Mouse (Mus musculus): Measurements from ENCODE around the gene Ppp2r5d. TPM values are rescaled to one million over a fixed set of nuclear protein-coding genes. Genes with fewer than 3 reads are reported as not detected.

The Ppp2r5d gene
- polyA plus RNA-seq, 1 experiment from 2014 or later: 111 TPM

GRCm38 (mm10) chr17:46649811-46650210 lies 55.1 kb downstream of the Ppp2r5d start:
- H3K4me1 ChIP-seq: peaks cover 37% of the 10 kb centered on the region
- ATAC-seq (ENCODE audit: insufficient number of reproducible peaks, insufficient read depth, low FRiP score, low TSS enrichment): no peak
- WGBS: 29% methylated on average over 15 of the region's 15 CpGs
- peak overlapping the region; percentile 88 for H3K9ac ChIP-seq
- H3K27me3 ChIP-seq: no peaks in the 10 kb centered on the region
- H3K36me3 ChIP-seq: peaks cover 38% of the 10 kb centered on the region
- H3K4me2 ChIP-seq (replicated peaks): peak overlapping the region; percentile 85
- no peaks in the 10 kb centered on the region for H3K9me3 ChIP-seq
- H3K27ac ChIP-seq: peak overlapping the region; percentile 96
- H3K4me3 ChIP-seq: peak overlapping the region; percentile 78

GRCm38 (mm10) chr17:46648436-46648835 lies 56.5 kb downstream of the Ppp2r5d start:
- no peak for ATAC-seq (ENCODE audit: insufficient number of reproducible peaks, insufficient read depth, low FRiP score, low TSS enrichment)
- Histone ChIP-seq H3K4me2 (replicated peaks) (no peak overlapping the region), H3K27ac (no peak overlapping the region), H3K4me3 (no peak overlapping the region), H3K36me3 (peaks cover 26% of the 10 kb centered on the region), H3K4me1 (peaks cover 45% of the 10 kb centered on the region), H3K27me3 (no peaks in the 10 kb centered on the region), H3K9me3 (no peaks in the 10 kb centered on the region), H3K9ac (no peak overlapping the region)
- 92% methylated on average over 9 of the region's 9 CpGs for whole genome bisulfite sequencing

GRCm38 (mm10) chr17:46647279-46647678 lies 57.6 kb downstream of the Ppp2r5d start:
- Histone ChIP-seq H3K4me2 (replicated peaks) (no peak overlapping the region), H3K4me1 (peaks cover 39% of the 10 kb centered on the region), H3K36me3 (peaks cover 17% of the 10 kb centered on the region), H3K27me3 (no peaks in the 10 kb centered on the region), H3K27ac (no peak overlapping the region), H3K4me3 (no peak overlapping the region), H3K9me3 (no peaks in the 10 kb centered on the region), H3K9ac (no peak overlapping the region)
- WGBS: 87% methylated on average over 7 of the region's 7 CpGs
- no peak for ATAC-seq (ENCODE audit: insufficient number of reproducible peaks, insufficient read depth, low FRiP score, low TSS enrichment)

- under 1% methylated on average over 19 of the region's 19 CpGs for WGBS
- ATAC-seq (ENCODE audit: insufficient number of reproducible peaks, insufficient read depth, low FRiP score, low TSS enrichment): no peak
- Histone ChIP-seq H3K27me3 (no peaks in the 10 kb centered on the region), H3K4me2 (replicated peaks) (peak overlapping the region; percentile 76), H3K27ac (peak overlapping the region; percentile 72), H3K4me1 (peaks cover 29% of the 10 kb centered on the region), H3K9ac (peak overlapping the region; percentile 74), H3K4me3 (peak overlapping the region; percentile 78), H3K36me3 (peaks cover 22% of the 10 kb centered on the region), H3K9me3 (no peaks in the 10 kb centered on the region)
These were observed 58.6 kb downstream of the Ppp2r5d start for GRCm38 (mm10) chr17:46646322-46646662.

- peaks cover 25% of the 10 kb centered on the region for H3K4me1 ChIP-seq
- H3K27me3 ChIP-seq: no peaks in the 10 kb centered on the region
- no peaks in the 10 kb centered on the region for H3K9me3 ChIP-seq
- H3K27ac ChIP-seq: peak within 1 kb of the TSS; percentile 72
- H3K36me3 ChIP-seq: peaks cover 28% of the 10 kb centered on the region
- under 1% methylated on average over 52 of the region's 53 CpGs for WGBS
- ATAC-seq (ENCODE audit: insufficient number of reproducible peaks, insufficient read depth, low FRiP score, low TSS enrichment): peak; percentile 49
- peak within 1 kb of the TSS; percentile 78 for H3K4me3 ChIP-seq
- peak within 1 kb of the TSS; percentile 83 for H3K4me2 ChIP-seq (replicated peaks)
- H3K9ac ChIP-seq: peak within 1 kb of the TSS; percentile 74
These were observed 59.2 kb downstream of the Ppp2r5d start, which contains the start of the genes Klc4 and Mrpl2 for GRCm38 (mm10) chr17:46645561-46646321. TSS of gene Klc4 (minus strand) at chr17:46646022. TSS of gene Mrpl2 (plus strand) at chr17:46646229.

- Histone ChIP-seq H3K9me3 (no peaks in the 10 kb centered on the region), H3K9ac (peak overlapping the region; percentile 67), H3K27me3 (no peaks in the 10 kb centered on the region), H3K4me2 (replicated peaks) (peak overlapping the region; percentile 83), H3K27ac (0 out of 2 replicates have a peak overlapping the region, but pooled peaks have one; percentile 24), H3K36me3 (peaks cover 35% of the 10 kb centered on the region), H3K4me1 (peaks cover 25% of the 10 kb centered on the region), H3K4me3 (peak overlapping the region; percentile 78)
- no peak for ATAC-seq (ENCODE audit: insufficient number of reproducible peaks, insufficient read depth, low FRiP score, low TSS enrichment)
- 13% methylated on average over 11 of the region's 11 CpGs for WGBS
These were observed 59.9 kb downstream of the Ppp2r5d start for GRCm38 (mm10) chr17:46644916-46645475.

- H3K27me3 ChIP-seq: no peaks in the 10 kb centered on the region
- H3K9ac ChIP-seq: peak overlapping the region; percentile 67; the same call in 1 of the 2 replicates
- peaks cover 18% of the 10 kb centered on the region for H3K4me1 ChIP-seq
- H3K27ac ChIP-seq: no peak overlapping the region
- H3K9me3 ChIP-seq: no peaks in the 10 kb centered on the region
- peak overlapping the region; percentile 78; the same call in 1 of the 2 replicates for H3K4me3 ChIP-seq
- 86% methylated on average over 12 of the region's 12 CpGs for WGBS
- no peak for ATAC-seq (ENCODE audit: insufficient number of reproducible peaks, insufficient read depth, low FRiP score, low TSS enrichment)
- H3K4me2 ChIP-seq (replicated peaks): peak overlapping the region; percentile 83
- peaks cover 43% of the 10 kb centered on the region for H3K36me3 ChIP-seq
These were observed 60.6 kb downstream of the Ppp2r5d start for GRCm38 (mm10) chr17:46644152-46644805.

GRCm38 (mm10) chr17:46642060-46642459 lies 62.9 kb downstream of the Ppp2r5d start:
- no peak for ATAC-seq (ENCODE audit: insufficient number of reproducible peaks, insufficient read depth, low FRiP score, low TSS enrichment)
- peaks cover 36% of the 10 kb centered on the region for H3K36me3 ChIP-seq
- 89% methylated on average over 17 of the region's 17 CpGs for WGBS
- H3K4me3 ChIP-seq: no peak overlapping the region
- H3K9me3 ChIP-seq: no peaks in the 10 kb centered on the region
- peaks cover 16% of the 10 kb centered on the region for H3K4me1 ChIP-seq
- no peak overlapping the region for H3K4me2 ChIP-seq (replicated peaks)
- no peak overlapping the region for H3K9ac ChIP-seq
- H3K27me3 ChIP-seq: no peaks in the 10 kb centered on the region
- H3K27ac ChIP-seq: no peak overlapping the region

GRCm38 (mm10) chr17:46639929-46640328 lies 65.0 kb downstream of the Ppp2r5d start:
- Histone ChIP-seq H3K9me3 (no peaks in the 10 kb centered on the region), H3K4me3 (no peak overlapping the region), H3K36me3 (peaks cover 52% of the 10 kb centered on the region), H3K27me3 (no peaks in the 10 kb centered on the region), H3K4me1 (peaks cover 18% of the 10 kb centered on the region), H3K27ac (no peak overlapping the region), H3K9ac (no peak overlapping the region), H3K4me2 (replicated peaks) (no peak overlapping the region)
- 82% methylated on average over 9 of the region's 9 CpGs for WGBS
- no peak for ATAC-seq (ENCODE audit: insufficient number of reproducible peaks, insufficient read depth, low FRiP score, low TSS enrichment)

- Histone ChIP-seq H3K4me2 (replicated peaks) (peak overlapping the region; percentile 25), H3K36me3 (peaks cover 64% of the 10 kb centered on the region), H3K9ac (0 out of 2 replicates have a peak overlapping the region, but pooled peaks have one; percentile 33), H3K27me3 (no peaks in the 10 kb centered on the region), H3K27ac (no peak overlapping the region), H3K9me3 (no peaks in the 10 kb centered on the region), H3K4me3 (no peak overlapping the region), H3K4me1 (0 out of 2 replicates have a peak, but pooled peaks cover 8% of the 10 kb centered on the region)
- 26% methylated on average over 15 of the region's 15 CpGs for WGBS
- no peak for ATAC-seq (ENCODE audit: insufficient number of reproducible peaks, insufficient read depth, low FRiP score, low TSS enrichment)
These were observed 67.9 kb downstream of the Ppp2r5d start for GRCm38 (mm10) chr17:46636831-46637523.

Data from embryonic facial prominence, embryonic 12.5 days (tissue).